ENCODE assay signal across 24 mouse cellular contexts in the genomic region with DNA sequence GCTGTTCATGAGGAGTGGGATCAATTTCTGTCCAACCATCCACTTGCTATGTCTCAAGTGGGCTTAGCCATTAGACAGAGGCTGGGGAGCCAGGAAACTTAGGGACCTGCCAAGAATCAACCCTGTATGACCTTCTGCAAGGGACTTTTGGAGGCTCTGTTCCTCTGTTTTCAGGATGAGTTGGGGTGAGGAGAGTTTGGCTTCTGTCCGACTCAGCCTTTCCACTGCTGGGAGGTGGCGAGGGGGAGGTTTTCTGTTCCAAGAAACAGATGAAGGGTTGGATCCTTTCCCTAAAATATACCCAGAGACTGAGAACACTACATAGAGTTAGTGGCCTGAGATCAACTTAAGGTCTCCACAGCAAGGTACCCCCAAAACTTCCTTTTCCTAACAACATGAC.
A peak's percentile ranks its signal among the peaks of the same experiment; 100 is the strongest.
DNase-seq lines count a peak whose midpoint lies in the region; TF ChIP-seq lines count a peak whose summit lies in the region.
"Had no signal": no experiment of that assay in that cellular context is flagged by ENCODE, and none has a peak within 500 bp of the region (broad histone marks: within the 10 kb centered on the region; RNA-seq: fewer than 3 reads in every experiment).

No protein-coding gene starts in this region.

- peak overlapping the region; percentile 76 for H3K27ac ChIP-seq in left cerebral cortex, adult 2 months
- H3K27ac ChIP-seq: embryonic facial prominence, embryonic 12.5 days; heart, embryonic 10.5 days; heart, embryonic 15.5 days; intestine, embryonic 15.5 days; kidney, postnatal 0 days; liver, embryonic 12.5 days; macrophage; midbrain, embryonic 13.5 days; neural tube, embryonic 13.5 days had no signal

- intact Hi-C loops in left cerebral cortex, adult 2 months (cut with DNase I): loop anchor here (1.0 to 5.0 kb wide), 5 partner anchors 48 to 119 kb away; no protein-coding TSS in a partner anchor
- intact Hi-C loops in left cerebral cortex, postnatal 36 days (cut with DNase I): loop anchor here (5.0 kb wide), 1 partner anchor 96 kb away; a partner anchor contains a TSS

- no peak for TF ChIP-seq CTCF in left cerebral cortex, adult 2 months (IDR thresholded peaks at IDR 0.05)

- H3K4me3 ChIP-seq in left cerebral cortex, adult 2 months: no peak overlapping the region
- H3K4me3 ChIP-seq: embryonic facial prominence, embryonic 12.5 days; heart, embryonic 10.5 days; heart, embryonic 15.5 days; intestine, embryonic 15.5 days; liver, embryonic 12.5 days; midbrain, embryonic 13.5 days; neural tube, embryonic 13.5 days had no signal

- peak; percentile 20 to 25 for DNase-seq in cerebellum, postnatal 14 days
- DNase-seq in cerebellum, postnatal 36 days: no peak
- DNase-seq in left cerebral cortex, adult 2 months (ENCODE audit: extremely low spot score in 1 of 2, low spot score in 2 of 2): peak in 1 of 2 experiments; percentile 27
- DNase-seq in left cerebral cortex, adult 11 months (ENCODE audit: low spot score): no peak
- peak; percentile 68 for DNase-seq in brain, adult 2 months (ENCODE audit: low read depth, low spot score)
- peak; percentile 34 to 53 for DNase-seq in left cerebral cortex, postnatal 36 days (ENCODE audit: low spot score in 2 of 2)
- DNase-seq in urinary bladder, adult 2 months (ENCODE audit: low spot score): no peak
- DNase-seq in kidney, adult 11 months: no peak
- DNase-seq: adrenal gland, postnatal 10 days; cerebellum, adult 11 months; cerebellum, adult 9-11 months; embryo, embryonic 11 days; gastrocnemius, postnatal 14 days; kidney, adult 8-10 months; liver, postnatal 0 days had no signal

Comparison
In these comparisons a context has a peak if more than half of its experiments do, and no peak if none do; other contexts are left out.
1. DNase-seq: peak in cerebellum, postnatal 14 days (2 of 2), brain, adult 2 months (single experiment) and left cerebral cortex, postnatal 36 days (2 of 2); none in cerebellum, postnatal 36 days (0 of 2), left cerebral cortex, adult 11 months (single experiment), urinary bladder, adult 2 months (single experiment) and kidney, adult 11 months (single experiment).